Mouse (Mus musculus): ENCODE measurements at regions not wholly inside any gene's neighbourhood (a gene's known extent, or its start where the extent isn't known, plus 50 kb on each side); places are given as distances from the start of the nearest gene placed in this dataset.

- Histone ChIP-seq H3K9me3 (no peaks in the 10 kb centered on the region), H3K27ac (peak overlapping the region; percentile 81), H3K4me3 (no peak overlapping the region), H3K27me3 (no peaks in the 10 kb centered on the region), H3K9ac (no peak overlapping the region), H3K4me2 (replicated peaks) (no peak overlapping the region), H3K4me1 (peaks cover 46% of the 10 kb centered on the region), H3K36me3 (no peaks in the 10 kb centered on the region)
- WGBS = 23% methylated on average over 15 of the region's 15 CpGs
- no peak; the same call in 1 of the 2 replicates for ATAC-seq (ENCODE audit: insufficient number of reproducible peaks, insufficient read depth, low FRiP score, low TSS enrichment)
These were observed 136.9 kb upstream of the Serp2 start for GRCm38 (mm10) chr14:76693351-76694317.

- ATAC-seq (ENCODE audit: insufficient number of reproducible peaks, insufficient read depth, low FRiP score, low TSS enrichment) = no peak
- Histone ChIP-seq H3K27ac (peak overlapping the region; percentile 19; the same call in 1 of the 2 replicates), H3K36me3 (no peaks in the 10 kb centered on the region), H3K4me3 (no peak overlapping the region), H3K27me3 (no peaks in the 10 kb centered on the region), H3K4me2 (replicated peaks) (no peak overlapping the region), H3K9me3 (no peaks in the 10 kb centered on the region), H3K4me1 (peaks cover 38% of the 10 kb centered on the region), H3K9ac (no peak overlapping the region)
- 22% methylated on average over 10 of the region's 10 CpGs for WGBS
These were observed 131.3 kb upstream of the Serp2 start for GRCm38 (mm10) chr14:76687971-76688407.

- WGBS = 43% methylated on average over 9 of the region's 9 CpGs
- H3K9me3 ChIP-seq = no peaks in the 10 kb centered on the region
- no peak for ATAC-seq (ENCODE audit: insufficient number of reproducible peaks, insufficient read depth, low FRiP score, low TSS enrichment)
These were observed 130.2 kb upstream of the Serp2 start for GRCm38 (mm10) chr14:76686762-76687453.

GRCm38 (mm10) chr14:76685830-76686761 is 129.4 kb upstream of the Serp2 start:
- H3K9me3 ChIP-seq = no peaks in the 10 kb centered on the region
- no peak overlapping the region for H3K4me2 ChIP-seq (replicated peaks)
- 42% methylated on average over 17 of the region's 17 CpGs for WGBS
- no peaks in the 10 kb centered on the region for H3K27me3 ChIP-seq
- ATAC-seq (ENCODE audit: insufficient number of reproducible peaks, insufficient read depth, low FRiP score, low TSS enrichment) = no peak
- H3K36me3 ChIP-seq = no peaks in the 10 kb centered on the region
- no peak overlapping the region for H3K4me3 ChIP-seq
- peak overlapping the region; percentile 57; the same call in 1 of the 2 replicates for H3K27ac ChIP-seq
- H3K4me1 ChIP-seq = peaks cover 37% of the 10 kb centered on the region
- no peak overlapping the region for H3K9ac ChIP-seq

More at GRCm38 (mm10) chr14:76686762-76687453, 130.2 kb upstream of the Serp2 start:
- Histone ChIP-seq H3K36me3 (no peaks in the 10 kb centered on the region), H3K27me3 (no peaks in the 10 kb centered on the region), H3K4me1 (peaks cover 31% of the 10 kb centered on the region), H3K4me3 (no peak overlapping the region), H3K27ac (peak overlapping the region; percentile 46; the same call in 1 of the 2 replicates), H3K4me2 (replicated peaks) (no peak overlapping the region), H3K9ac (no peak overlapping the region)

DNA sequence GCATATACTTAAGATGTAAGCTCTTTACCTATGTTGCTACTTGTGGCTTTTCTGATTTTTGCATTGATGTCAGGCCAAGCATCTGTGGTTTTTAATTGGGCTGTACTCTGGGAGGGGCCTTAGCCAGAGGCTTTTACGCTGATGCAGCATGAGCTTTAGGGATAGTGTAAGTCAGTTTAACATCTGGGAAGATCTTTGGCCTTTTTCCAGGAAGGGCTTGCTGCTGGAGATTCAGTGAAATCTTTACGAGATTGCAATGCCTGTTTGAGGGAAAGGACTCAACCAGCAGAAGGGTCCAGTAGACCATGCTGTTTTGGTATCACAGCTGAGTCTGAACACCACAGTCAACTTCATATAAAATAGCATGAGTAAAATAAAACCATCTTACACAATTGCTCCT is 127.6 kb upstream of the Serp2 start:
- Histone ChIP-seq H3K4me1 (peaks cover 41% of the 10 kb centered on the region), H3K27me3 (no peaks in the 10 kb centered on the region), H3K9me3 (no peaks in the 10 kb centered on the region), H3K9ac (no peak overlapping the region), H3K4me2 (replicated peaks) (no peak overlapping the region), H3K36me3 (no peaks in the 10 kb centered on the region), H3K4me3 (no peak overlapping the region), H3K27ac (no peak overlapping the region)
- ATAC-seq (ENCODE audit: insufficient number of reproducible peaks, insufficient read depth, low FRiP score, low TSS enrichment) = no peak
- 53% methylated on average over 2 of the region's 2 CpGs for WGBS

DNA sequence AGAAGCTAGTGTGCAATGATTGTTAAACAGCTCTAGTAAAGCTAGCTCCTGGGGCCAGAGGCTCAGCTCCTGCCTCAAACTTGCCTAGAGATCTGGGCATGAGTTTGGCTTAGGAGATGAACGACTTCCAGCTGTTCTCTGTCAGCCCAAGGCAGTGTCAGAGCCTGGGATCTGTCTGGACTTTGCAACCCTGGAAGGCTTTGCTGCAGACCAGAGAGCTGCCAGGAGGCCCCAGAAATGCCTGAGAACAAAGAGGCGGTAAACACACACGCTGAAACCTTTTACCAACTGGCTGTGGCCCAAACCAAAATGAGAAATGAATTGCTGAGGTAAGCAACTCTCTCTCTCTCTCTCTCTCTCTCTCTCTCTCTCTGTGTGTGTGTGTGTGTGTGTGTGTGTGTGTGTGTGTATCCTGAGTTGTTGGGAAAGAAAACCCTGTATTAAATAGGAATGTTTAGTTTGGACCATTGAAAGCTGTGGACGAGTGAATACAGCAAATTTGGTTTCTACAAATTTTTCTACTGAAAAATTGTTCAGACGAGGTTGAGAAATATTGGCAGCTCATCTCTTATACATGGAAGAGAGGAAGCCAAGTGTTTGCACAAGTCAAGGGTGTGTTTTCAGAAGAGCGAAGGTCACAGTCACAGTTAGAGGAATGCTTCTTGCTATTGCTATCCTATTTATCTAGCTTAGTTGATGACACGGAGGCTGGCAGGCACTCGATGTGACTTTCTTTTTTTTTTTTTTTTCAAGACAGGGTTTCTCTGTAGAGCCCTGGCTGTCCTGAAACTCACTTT is 125.1 kb upstream of the Serp2 start:
- Histone ChIP-seq H3K4me2 (replicated peaks) (no peak overlapping the region), H3K9me3 (no peaks in the 10 kb centered on the region), H3K4me1 (peaks cover 27% of the 10 kb centered on the region), H3K9ac (no peak overlapping the region), H3K36me3 (no peaks in the 10 kb centered on the region), H3K27ac (peak overlapping the region; percentile 91), H3K4me3 (no peak overlapping the region), H3K27me3 (no peaks in the 10 kb centered on the region)
- peak; percentile 88 for ATAC-seq (ENCODE audit: insufficient number of reproducible peaks, insufficient read depth, low FRiP score, low TSS enrichment)
- 37% methylated on average over 8 of the region's 8 CpGs for WGBS

GRCm38 (mm10) chr14:76678512-76679134 is 121.9 kb upstream of the Serp2 start:
- peaks cover 16% of the 10 kb centered on the region for H3K4me1 ChIP-seq
- no peak overlapping the region for H3K4me2 ChIP-seq (replicated peaks)
- ATAC-seq (ENCODE audit: insufficient number of reproducible peaks, insufficient read depth, low FRiP score, low TSS enrichment) = no peak
- peak overlapping the region; percentile 47; the same call in 1 of the 2 replicates for H3K27ac ChIP-seq
- H3K9ac ChIP-seq = no peak overlapping the region
- no peak overlapping the region for H3K4me3 ChIP-seq
- H3K9me3 ChIP-seq = no peaks in the 10 kb centered on the region
- WGBS = 40% methylated on average over 5 of the region's 5 CpGs
- no peaks in the 10 kb centered on the region for H3K36me3 ChIP-seq
- no peaks in the 10 kb centered on the region for H3K27me3 ChIP-seq

GRCm38 (mm10) chr14:76674949-76675348 is 118.3 kb upstream of the Serp2 start:
- H3K9ac ChIP-seq = no peak overlapping the region
- 29% methylated on average over 8 of the region's 8 CpGs for WGBS
- H3K4me1 ChIP-seq = peaks cover 12% of the 10 kb centered on the region
- no peaks in the 10 kb centered on the region for H3K9me3 ChIP-seq
- H3K27ac ChIP-seq = no peak overlapping the region
- no peak overlapping the region for H3K4me3 ChIP-seq
- H3K27me3 ChIP-seq = no peaks in the 10 kb centered on the region
- no peak for ATAC-seq (ENCODE audit: insufficient number of reproducible peaks, insufficient read depth, low FRiP score, low TSS enrichment)
- H3K4me2 ChIP-seq (replicated peaks) = no peak overlapping the region
- H3K36me3 ChIP-seq = no peaks in the 10 kb centered on the region

DNA sequence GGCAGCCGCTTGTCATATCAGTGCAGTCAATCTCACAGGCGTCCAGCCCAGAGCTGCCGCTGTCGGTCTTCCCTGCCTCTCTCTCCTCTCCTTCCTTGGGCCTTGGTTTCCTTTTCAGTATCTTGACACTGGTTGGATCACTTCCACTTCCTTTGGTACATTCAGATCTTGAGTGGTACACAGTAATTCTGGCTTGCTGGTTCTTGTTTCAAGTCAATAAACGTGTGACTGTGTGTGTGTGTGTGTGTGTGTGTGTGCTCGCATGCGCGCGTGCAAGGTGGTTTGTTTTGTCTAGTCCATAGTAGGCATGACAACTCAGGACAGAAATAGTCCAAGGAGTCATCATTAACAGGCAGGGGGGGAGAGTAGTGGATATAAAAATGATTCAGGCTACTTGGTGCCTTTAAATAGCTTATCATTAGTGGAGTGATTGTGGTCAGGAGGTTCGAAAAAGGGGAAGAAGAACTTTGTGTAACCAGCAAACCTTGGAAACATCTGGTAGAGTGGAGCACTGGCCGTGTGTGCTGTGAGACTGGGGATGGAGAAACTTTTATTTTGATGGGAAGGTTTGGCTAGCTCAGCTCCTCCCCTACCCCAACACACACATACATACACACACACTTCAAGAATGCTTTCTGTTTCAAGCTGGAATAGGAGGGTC is 117.1 kb upstream of the Serp2 start:
- Histone ChIP-seq H3K9me3 (no peaks in the 10 kb centered on the region), H3K4me3 (no peak overlapping the region), H3K4me2 (replicated peaks) (no peak overlapping the region), H3K36me3 (no peaks in the 10 kb centered on the region), H3K9ac (no peak overlapping the region), H3K27me3 (no peaks in the 10 kb centered on the region), H3K27ac (no peak overlapping the region), H3K4me1 (peaks cover 12% of the 10 kb centered on the region)
- no peak for ATAC-seq (ENCODE audit: insufficient number of reproducible peaks, insufficient read depth, low FRiP score, low TSS enrichment)
- 77% methylated on average over 11 of the region's 11 CpGs for WGBS

DNA sequence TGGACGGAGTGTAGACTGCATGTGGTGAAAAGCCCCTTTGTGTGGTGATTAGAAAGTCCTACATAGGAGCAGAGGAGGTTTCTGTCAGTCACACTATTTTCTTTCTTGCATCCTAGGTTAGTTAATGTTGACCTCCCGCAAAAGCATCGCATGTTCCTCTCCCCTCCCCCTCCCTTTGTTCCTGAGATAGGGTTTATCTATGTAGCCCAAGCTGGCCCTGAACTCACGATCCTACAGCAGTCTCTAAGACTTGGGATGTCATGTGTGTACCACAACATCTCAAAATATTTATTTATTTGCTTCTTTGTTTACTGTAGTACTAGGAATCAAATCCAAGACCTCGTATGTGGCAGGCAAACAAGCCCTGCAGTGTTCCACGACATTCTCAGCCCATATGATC is 116.2 kb upstream of the Serp2 start:
- no peak overlapping the region for H3K9ac ChIP-seq
- no peaks in the 10 kb centered on the region for H3K27me3 ChIP-seq
- H3K4me2 ChIP-seq (replicated peaks) = no peak overlapping the region
- no peaks in the 10 kb centered on the region for H3K36me3 ChIP-seq
- no peak overlapping the region for H3K27ac ChIP-seq
- H3K4me1 ChIP-seq = peaks cover 12% of the 10 kb centered on the region
- no peak overlapping the region for H3K4me3 ChIP-seq
- WGBS = 72% methylated on average over 6 of the region's 6 CpGs
- H3K9me3 ChIP-seq = no peaks in the 10 kb centered on the region
- no peak for ATAC-seq (ENCODE audit: insufficient number of reproducible peaks, insufficient read depth, low FRiP score, low TSS enrichment)

All from embryonic facial prominence, embryonic 12.5 days (tissue).